Mouse (Mus musculus): ENCODE measurements around the gene Gm11232. TPM values are rescaled to one million over a fixed set of nuclear protein-coding genes. Genes with fewer than 3 reads are reported as not detected.

Gm11232 gene
- not detected for total RNA-seq (2021)
- long read RNA-seq, experiment 1: 0 reads
- long read RNA-seq, experiment 2: 0 reads

DNA sequence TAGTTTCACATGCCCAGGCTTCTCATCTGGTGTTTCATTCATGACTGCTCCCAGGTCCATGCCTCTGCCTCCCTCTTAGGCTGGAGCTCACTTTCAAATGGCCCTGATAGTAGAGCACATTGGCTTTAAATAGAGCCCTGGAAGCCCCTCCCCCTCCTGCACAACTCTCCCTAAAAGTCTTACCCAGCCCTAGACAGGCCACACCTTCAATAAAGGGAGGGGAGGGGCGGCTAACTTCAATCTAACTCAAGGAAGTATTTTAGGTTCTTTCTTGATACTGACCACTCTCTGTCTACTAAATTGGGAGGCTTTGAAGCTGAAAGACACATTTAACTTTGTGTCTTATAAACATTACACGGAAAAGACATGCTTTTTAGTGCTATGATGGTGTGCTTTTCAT, at the start of gene Gm11232:
TSS of gene Gm11232 (minus strand) at position 101 of the 400 bp plus-strand sequence.
- no peak for DNase-seq (ENCODE audit: low spot score in 2 of 2)

DNA sequence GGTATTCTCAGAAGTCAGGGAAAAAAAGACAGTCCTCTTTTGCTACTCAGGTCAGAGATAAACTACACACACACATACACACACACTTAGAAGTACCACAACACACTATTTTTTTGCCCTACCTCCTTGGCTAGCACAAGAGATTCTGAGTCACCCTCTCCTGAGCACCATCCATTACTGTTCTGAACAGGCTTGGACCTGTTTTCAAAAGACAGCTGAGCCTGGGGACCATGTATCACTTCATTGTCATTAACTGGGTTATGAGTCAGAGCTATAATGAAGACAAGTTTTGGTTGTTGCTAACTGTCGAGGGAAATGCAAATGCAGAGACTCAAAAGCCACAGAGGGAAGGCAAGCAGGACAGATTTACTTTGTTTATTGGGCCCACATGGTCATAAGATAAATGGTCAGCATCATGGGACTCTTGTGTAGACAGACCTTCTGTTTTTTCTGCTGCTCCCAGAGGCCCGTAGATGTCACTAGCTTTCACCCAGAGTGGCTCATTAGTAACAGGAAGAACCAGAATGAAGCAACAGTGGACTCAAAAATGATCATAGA, 48.3 kb upstream of the Gm11232 start:
- no peak for DNase-seq (ENCODE audit: low spot score in 2 of 2)

- no peak for DNase-seq (ENCODE audit: low spot score in 2 of 2)
Measured at GRCm38 (mm10) chr4:71765529-71765928, 7.8 kb upstream of the Gm11232 start.

GRCm38 (mm10) chr4:71765071-71765470, 7.3 kb upstream of the Gm11232 start:
- DNase-seq (ENCODE audit: low spot score in 2 of 2): no peak

- DNase-seq (ENCODE audit: low spot score in 2 of 2): no peak
Measured at GRCm38 (mm10) chr4:71756441-71757221, 1.1 kb downstream of the Gm11232 start.

DNA sequence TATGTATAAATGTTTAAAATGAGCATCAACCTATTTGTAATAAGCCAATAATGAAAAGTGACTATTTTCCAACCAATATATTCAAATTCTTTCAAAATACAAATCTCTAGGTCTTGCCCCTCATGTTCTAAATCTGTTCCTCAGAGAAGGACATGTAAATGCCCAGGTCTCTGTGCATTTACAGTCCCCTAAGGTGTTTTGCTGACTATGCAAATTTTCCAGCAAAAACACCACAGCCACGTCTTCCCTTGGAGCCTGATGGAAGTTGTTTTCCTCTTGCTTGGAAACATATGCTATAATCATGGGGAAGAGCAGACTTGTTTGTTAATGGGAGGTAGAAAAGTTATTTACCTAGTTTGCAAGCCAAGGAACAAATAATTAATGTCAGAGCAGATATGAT, 12.0 kb downstream of the Gm11232 start:
- DNase-seq (ENCODE audit: low spot score in 2 of 2): no peak

DNA sequence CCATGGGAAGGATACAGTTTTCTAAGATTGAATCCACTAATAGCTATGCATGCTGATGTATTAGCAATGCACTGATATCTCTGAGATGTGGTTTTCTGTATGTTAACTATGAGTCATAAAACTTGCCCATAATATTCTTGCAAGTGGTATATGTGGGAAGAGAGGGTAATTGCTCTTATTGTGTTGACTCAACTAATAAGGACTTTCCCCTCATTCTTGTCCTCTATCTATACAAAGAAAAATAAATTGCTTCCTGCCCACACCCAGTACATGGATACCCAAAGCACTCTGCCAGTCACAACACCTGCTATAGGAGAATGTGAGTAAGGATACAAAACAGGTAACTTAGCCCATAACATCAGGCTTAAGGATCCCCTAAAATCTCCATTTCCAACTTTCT, 21.2 kb downstream of the Gm11232 start:
- DNase-seq (ENCODE audit: low spot score in 2 of 2): no peak

DNA sequence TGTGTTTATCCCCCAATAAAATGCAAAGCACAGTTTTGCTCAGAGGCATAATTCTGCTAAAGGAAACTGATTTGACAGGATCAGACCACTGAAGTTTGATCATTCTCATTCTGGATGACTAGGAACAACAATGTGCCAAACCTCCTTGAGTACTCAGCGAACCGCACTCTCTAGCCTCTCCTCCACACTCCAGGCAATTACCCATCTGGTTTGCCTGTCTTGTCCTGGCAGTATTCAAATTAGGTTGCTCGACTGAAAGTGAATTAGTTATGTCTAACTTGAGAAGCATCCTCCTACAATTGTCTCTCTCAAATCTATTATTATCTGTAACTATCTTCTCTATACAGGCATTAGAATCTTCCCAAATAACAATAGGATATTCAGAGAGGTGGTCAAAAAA, 22.5 kb downstream of the Gm11232 start:
- DNase-seq (ENCODE audit: low spot score in 2 of 2): no peak

- DNase-seq (ENCODE audit: low spot score in 2 of 2): no peak
Measured at GRCm38 (mm10) chr4:71729401-71729800, 28.4 kb downstream of the Gm11232 start.

GRCm38 (mm10) chr4:71727611-71728010, 30.2 kb downstream of the Gm11232 start:
- no peak for DNase-seq (ENCODE audit: low spot score in 2 of 2)

DNA sequence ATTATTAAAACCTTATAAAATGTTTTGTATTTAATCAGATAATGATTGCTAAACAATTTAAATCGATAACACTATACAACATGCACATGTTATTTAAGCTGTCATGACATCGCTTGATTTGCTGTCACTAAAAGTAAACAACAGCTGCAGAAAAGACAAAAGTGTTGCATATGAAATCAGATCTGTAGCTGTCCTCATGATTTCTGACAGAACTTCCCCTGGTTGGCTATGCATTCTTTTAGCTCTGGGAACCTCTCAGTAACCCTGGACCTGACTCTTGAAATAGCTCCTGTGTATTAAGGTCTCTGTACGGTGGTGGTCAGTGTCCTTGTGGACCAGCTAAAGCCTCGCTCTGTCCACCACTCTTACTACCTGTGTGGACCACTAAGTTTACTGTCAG, 30.7 kb downstream of the Gm11232 start:
- no peak for DNase-seq (ENCODE audit: low spot score in 2 of 2)

GRCm38 (mm10) chr4:71725889-71726288, 31.9 kb downstream of the Gm11232 start:
- no peak for DNase-seq (ENCODE audit: low spot score in 2 of 2)

Data from adrenal gland, adult 18-20 months (tissue).